Mouse (Mus musculus): ENCODE measurements around the gene Slc9a9.

DNA sequence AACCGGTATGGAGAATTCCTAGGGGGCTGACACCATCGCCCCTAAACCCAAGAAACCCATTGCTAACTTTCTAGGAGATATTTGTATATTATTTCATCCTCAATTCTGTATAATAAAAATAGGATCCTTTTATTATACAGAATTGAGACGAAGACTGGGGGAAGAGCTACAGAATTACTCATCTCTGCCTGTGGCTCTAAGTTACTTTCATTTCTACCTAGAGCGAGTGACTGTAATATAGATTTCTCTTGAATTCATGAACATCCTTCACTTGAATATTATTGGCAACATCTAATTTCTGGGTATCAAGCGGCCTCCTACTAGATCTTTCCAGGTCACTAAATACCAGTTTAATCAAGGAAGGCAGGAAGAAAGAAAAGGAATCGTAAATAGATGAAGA, 436.1 kb downstream of the Slc9a9 start:
- TF ChIP-seq GATA1 (IDR thresholded peaks at IDR 0.05; ENCODE audit: borderline replicate concordance, low read length) = no peak
- TF ChIP-seq FLI1 (IDR thresholded peaks at IDR 0.05; ENCODE audit: low read length) = no peak

Data from megakaryocyte, embryonic 14.5 days (primary cell).